Mouse (Mus musculus) myocyte (in vitro differentiated cells): ENCODE measurements at regions not wholly inside any gene's neighbourhood (a gene's known extent, or its start where the extent isn't known, plus 50 kb on each side); places are given as distances from the start of the nearest gene placed in this dataset.

Source experiments
- CEBPB ChIP-seq: IDR thresholded peaks from 2 replicates; pipeline ENCODE4 v1.6.1; 2011; ENCODE audit warnings: mild to moderate bottlenecking, moderate library complexity; ENCODE audit not compliant: poor library complexity, insufficient read depth, severe bottlenecking
- MAX ChIP-seq: IDR thresholded peaks from one replicate; pipeline ENCODE4 v1.6.1; 2011; ENCODE audit warnings: low read depth, mild to moderate bottlenecking, control low read depth
- MYOD1 ChIP-seq, 3 experiments: IDR thresholded peaks; one replicate each; pipeline ENCODE4 v1.6.1; 2011; ENCODE audit warnings: control low read depth in 2 of 3, low read depth in 2 of 3, mild to moderate bottlenecking in 2 of 3, moderate library complexity in 1 of 3; ENCODE audit not compliant: insufficient read length in 2 of 3, control insufficient read depth in 1 of 3
- POLR2A ChIP-seq: IDR thresholded peaks from one replicate; pipeline ENCODE4 v1.6.1; 2011; ENCODE audit warnings: low read depth, mild to moderate bottlenecking, control low read depth, moderate library complexity; ENCODE audit not compliant: insufficient read length
- TCF12 ChIP-seq: IDR thresholded peaks from one replicate; pipeline ENCODE4 v1.6.1; 2011; ENCODE audit warnings: mild to moderate bottlenecking, control low read depth; ENCODE audit not compliant: poor library complexity, insufficient read depth, severe bottlenecking
- TCF3 ChIP-seq: IDR thresholded peaks from one replicate; pipeline ENCODE4 v1.6.1; 2011; ENCODE audit warnings: low read depth, control low read depth; ENCODE audit not compliant: insufficient read length
- USF1 ChIP-seq: IDR thresholded peaks from one replicate; pipeline ENCODE4 v1.6.1; 2011; ENCODE audit warnings: low read depth, mild to moderate bottlenecking, control low read depth, moderate library complexity

GRCm38 (mm10) chr8:89523336-89523735 is 479.4 kb upstream of the Sall1 start:
- TF ChIP-seq TCF12 (no peak), POLR2A (no peak), MYOD1 (IDR thresholded peaks at IDR 0.05; ENCODE audit: control insufficient read depth in 1 of 3, insufficient read length in 2 of 3, low read depth in 2 of 3) (no peak), MAX (no peak), TCF3 (no peak), CEBPB (no peak), USF1 (no peak)
